Mouse (Mus musculus): ENCODE measurements around the gene Tarsl2.

GRCm38 (mm10) chr7:65713782-65714181 is 69.1 kb downstream of the Tarsl2 start:
- TF ChIP-seq CTCF (IDR thresholded peaks at IDR 0.05; ENCODE audit: insufficient read depth, low read length), result no peak
- no peak for TF ChIP-seq POLR2A (IDR thresholded peaks at IDR 0.05; ENCODE audit: borderline replicate concordance, extremely low read depth, low read depth, low read length)

Data from lung, adult 2 months (tissue).